Mouse (Mus musculus) thymus, adult 2 months (tissue): ENCODE results near the gene Cdh13.

Source experiments
- CTCF ChIP-seq: fragments of 200-500 bp; IDR thresholded peaks from 2 replicates; pipeline ENCODE4 v1.5.1; 2012; ENCODE audit warnings: mild to moderate bottlenecking, control low read depth, low read length, moderate library complexity, borderline replicate concordance; ENCODE audit not compliant: control insufficient read depth, poor library complexity, insufficient read depth; ENCODE audit errors: extremely low read depth
- POLR2A ChIP-seq: fragments of 200-500 bp; IDR thresholded peaks from 2 replicates; pipeline ENCODE4 v1.6.1; 2012; ENCODE audit warnings: mild to moderate bottlenecking, low read length, control low read depth, moderate library complexity; ENCODE audit not compliant: control insufficient read depth, poor library complexity, insufficient read depth; ENCODE audit errors: extremely low read depth

DNA sequence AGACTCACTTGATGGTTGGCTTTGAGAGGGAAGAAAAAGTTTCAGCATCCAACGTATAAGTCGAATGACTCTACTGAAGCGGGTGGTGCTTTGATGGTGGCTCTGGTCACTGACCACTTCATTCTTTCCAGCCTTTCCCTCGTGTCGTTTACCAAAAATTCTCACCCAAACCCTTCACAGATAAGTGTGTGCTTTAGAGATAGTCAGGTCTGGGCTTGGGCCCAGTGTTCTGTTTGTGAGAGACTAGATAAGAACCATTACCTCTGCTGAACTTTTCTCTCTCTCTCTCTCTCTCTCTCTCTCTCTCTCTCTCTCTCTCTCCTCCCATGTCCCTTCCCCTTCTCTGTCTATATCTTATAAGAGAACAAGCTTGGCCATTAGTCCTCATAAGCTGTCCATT lies 342.9 kb downstream of the Cdh13 start:
- TF ChIP-seq CTCF (no peak), POLR2A (no peak)
